Mouse (Mus musculus) right cerebral cortex, postnatal 25 days (tissue): ENCODE measurements at regions not wholly inside any gene's neighbourhood (a gene's known extent, or its start where the extent isn't known, plus 50 kb on each side); places are given as distances from the start of the nearest gene placed in this dataset.

ENCODE experiments used
- DNase-seq: peaks from one replicate; pipeline ENCODE4 v3.0.0; 2022

DNA sequence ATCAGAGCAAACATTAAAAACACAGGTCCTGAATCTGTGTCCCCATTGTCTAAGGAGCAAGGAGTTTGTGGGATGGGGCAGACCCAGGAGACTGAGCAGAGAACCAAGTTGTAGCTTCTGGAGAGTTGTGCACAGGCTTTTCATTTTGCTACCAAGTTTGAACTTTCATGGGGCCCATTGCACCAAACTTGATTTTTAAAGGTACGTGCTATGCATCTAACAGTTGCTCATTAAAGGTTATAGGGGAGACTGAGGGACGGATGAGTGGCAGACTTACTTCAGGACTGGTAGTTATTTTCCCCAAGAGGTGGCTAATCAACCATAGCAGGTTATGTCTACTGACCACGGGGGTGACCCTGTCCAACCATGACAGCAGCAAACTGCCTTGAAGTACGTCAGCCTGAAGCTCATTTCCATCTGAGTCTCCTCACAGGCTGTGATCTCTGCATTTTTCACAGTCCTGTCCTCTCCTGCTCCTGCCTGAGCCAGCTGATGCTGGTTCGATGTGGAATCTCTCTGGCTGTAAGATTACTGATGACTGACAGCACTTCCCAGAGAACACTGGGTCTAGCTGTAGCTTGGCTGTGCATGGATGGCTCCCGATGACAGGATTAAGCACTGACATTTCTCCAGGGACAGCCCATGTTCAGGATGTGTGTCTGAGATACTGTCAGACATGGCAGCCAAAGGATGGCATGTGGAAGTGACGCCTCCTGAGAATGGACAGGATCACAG is 590.9 kb upstream of the Plxna2 start:
- no peak for DNase-seq

DNA sequence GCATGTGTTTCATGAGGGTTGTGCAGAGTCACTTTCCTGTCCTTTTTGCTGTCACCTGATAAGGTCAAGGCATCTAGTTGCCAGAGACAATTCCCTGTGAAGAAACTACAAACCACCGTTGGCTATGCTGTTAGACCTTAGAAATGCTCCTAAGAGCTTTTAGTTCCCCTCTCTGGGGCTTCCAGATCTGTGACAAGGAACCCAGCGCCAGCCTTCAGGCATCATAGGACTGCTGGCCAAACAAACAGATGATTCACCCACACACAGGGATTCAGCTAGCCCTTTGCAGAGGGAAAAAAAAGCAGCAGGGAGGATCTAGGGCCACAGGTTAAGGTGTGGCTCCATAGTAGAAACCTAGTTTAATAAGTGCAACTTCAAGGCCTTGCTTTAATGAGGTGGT is 591.8 kb upstream of the Plxna2 start:
- no peak for DNase-seq

DNA sequence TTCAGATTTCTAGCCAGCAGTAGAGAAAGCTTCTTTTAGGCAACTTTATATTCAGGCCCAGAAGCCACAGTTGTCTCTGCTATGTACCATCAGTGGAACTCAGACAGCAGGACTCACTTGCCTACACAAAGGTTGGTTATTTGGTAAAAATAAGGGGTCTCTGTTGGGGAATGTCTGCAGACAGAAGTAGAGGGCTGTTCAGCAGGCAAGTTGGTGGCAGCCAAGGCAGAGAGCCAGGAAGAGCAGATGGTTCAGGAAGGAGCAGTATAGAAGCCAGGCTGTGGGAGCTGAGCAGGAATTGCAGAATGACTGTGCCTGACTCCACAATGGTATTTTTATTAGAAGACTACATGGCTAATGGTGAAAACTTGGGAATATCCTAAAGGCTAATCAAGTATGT is 598.7 kb upstream of the Plxna2 start:
- DNase-seq: peak; percentile 46

DNA sequence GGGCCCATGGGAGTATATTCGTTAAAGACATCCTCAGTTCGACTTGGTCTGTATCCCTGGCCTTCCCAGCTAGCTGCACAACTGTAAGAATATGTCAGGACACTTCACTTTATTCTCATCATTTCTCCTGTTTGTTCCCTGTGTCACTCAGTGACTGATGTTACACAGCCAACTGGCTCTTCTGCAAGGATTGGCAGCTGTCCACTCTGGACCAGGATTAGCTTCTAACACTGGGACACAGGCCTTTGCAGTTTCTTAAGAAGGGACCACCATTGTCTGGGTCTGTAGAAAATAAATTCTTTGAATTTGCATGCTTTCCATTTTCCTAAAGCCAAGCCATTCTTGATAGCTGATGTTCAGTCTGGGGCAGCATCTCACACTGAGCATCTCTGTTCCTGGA is 622.1 kb upstream of the Camk1g start:
- no peak for DNase-seq

DNA sequence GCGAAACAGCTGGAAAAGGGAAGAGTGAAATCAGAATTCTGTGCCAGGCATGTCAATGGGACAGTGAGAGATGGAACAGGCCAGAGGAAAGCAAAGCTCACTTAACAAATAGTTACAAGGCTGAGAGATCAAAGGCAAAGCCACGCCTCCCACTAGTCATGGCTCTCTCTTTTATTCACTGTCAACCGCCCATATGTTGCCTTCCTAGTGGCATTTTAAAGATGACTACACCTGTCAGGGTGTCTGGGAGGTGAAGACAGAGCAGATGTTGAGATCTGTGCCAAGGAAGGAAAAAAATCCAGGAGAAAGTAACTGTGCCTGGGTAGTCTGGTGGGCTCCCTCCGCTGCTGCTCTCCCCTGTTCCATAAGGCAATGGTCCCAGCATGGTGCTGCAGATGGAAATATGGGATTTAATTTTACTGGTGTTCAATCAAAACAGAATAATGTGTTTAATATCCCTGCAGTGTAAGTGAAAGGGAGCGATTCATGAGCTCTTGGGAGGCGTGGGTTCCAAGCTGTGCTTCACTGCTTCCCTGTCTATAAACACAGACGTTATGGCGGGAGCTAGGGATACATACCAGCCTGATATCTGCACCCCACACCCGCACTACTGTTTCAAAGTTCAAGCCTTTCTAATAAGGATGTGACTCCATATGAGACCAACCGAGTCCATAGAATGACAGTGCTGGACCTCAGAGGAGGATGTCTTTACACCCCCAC is 620.0 kb upstream of the Camk1g start:
- DNase-seq: no peak

DNA sequence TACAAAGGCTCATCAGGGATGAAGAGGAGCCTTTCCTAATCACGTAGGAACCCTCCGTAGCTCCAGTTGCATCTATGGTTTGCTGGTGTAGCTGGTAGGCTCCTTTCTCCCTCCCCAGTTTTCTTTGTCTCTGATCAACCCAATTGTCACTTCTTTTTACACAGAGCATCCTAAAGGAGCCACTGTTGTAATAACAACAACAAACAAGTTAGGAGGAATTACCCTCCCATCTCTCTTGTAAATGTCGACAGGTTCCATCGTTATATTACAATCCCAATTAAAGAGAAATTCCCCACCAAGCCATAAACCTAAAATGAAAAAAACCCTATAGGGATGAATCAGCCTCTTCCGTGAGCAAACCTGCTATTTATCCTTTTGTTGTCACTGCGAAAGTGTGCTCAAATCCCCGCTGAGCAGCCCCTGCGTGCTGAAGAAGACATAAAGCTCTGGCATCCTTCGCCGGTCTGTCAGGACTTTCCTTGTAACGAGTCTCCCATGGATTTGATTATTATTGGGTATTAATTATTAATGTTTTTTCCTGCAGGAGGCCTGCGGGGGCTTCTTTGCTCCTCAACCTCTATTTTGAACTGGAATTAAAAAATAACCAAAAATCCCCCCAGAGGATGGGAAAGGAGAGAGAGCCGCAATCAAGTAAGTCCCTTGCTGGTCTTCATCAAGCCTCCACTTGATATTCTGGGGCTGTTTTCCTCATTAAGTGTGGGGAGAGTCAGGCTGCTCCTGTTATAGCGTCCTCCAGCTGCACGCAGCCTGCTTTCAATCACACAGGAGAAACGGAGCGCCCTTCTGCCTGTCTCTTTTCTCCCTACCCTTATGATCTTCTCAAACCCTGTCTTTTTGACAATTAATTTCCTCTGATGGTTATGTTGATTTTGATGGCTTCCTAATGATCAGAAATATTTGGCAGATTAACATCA is 619.1 kb upstream of the Camk1g start:
- no peak for DNase-seq

DNA sequence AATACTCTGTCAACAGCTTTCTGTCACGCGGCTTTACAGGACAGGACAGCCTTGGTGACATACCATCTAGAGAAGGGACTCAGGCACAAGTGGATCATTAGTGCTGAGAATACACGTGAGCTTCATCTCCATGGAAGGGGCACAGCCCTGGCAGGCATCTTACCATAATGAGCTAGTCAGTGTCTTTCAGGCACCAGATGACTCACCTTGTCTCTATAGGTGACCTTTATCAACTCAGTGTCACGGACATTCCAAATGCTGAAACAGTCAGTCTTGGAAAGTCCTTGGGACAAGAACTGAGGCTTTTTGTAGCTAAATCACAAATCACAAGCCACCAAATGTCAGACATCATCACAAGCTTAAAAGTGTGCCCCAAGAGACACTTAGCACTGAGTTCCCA is 610.5 kb upstream of the Camk1g start:
- no peak for DNase-seq

DNA sequence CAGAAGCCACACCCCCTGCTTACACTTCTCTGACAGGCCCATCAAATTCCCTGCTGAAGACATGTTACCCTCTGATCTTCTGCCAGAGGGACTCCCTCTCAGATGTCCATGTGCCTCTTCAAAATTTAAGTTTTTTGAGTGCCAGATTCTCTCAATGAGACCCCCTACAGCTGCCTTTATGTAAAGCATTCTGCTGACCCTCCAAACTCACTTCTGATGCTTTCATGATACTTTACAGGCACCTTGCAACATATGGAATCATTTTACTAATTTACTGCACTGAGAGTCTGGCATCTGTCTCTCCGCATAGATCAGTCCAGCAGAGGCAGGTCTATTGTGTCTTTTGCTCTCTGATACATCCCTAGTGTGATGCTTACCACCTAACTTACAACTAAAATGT is 601.4 kb upstream of the Camk1g start:
- no peak for DNase-seq

DNA sequence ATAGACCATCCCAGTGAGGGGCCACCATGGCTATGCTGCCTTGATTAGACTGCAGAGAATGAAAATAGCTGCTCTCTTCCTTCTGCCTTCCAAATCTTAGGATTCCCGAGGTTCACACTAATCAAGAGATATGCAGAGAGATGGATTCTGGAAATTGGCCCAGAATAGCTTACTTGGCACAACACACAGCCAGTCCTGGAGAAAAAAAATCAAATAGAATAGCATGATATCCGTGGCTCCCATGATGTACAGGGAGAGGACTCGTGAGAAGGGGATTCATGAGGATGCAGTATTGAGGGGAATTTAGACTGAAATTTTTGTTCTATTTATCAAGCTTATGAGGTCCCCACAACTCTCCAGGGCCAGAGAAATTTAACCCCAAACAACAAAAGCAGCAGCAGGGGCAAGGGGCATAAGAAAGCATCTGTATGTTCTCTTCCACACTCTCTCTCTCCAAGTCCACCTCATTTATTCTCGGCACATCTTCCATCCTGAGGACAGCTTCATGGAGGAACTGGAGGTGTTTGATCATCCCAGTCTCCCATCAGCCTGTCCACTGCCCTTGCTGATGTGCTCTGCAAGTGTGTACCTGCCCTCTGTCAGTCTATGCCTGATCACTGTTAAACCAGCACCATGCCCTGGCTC is 599.3 kb upstream of the Camk1g start:
- no peak for DNase-seq

DNA sequence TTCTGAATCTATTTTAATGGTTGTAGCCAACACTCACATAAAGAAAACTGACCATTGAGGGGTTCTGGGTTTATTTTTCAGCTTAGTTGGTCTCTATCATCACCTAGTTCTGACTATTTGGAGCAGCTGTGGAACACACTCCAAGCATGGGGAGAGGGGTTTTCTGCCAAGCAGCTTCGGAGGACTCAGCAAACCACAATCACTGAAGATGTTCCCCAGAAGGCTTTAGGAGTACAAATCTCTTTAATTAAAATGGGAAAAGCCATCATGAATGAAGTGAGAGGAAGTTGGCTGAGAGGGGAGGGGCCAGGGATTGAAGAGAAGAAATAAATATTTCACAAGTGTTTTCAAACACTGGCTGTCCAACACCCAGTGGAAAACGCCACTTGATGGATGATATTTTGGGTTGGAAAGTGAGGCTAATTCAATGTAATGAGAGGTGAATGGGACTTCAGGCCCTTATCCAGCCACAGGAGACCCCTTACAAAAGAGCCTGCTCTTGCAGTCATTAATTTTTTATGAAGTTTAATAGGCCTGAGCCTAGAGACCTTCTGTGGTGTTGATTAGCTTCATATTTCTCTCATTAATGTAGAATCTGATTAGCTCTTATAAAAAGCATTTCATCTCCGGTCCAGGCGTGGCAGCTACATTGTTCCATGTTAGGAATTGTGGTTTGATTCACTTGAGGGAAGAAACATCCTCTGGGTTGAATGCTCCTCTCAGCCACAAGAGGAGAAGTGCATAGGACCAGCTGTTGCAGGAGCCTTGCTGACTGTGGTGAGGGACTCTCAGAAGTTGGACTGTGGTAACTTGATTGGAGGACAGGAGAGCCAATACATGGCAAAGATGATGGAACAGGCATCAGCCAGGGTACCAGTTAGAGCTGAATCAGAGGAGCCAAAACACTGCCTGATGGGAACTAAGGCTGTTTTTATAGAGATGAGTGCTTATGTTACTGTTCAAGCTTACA is 598.1 kb upstream of the Camk1g start:
- no peak for DNase-seq

DNA sequence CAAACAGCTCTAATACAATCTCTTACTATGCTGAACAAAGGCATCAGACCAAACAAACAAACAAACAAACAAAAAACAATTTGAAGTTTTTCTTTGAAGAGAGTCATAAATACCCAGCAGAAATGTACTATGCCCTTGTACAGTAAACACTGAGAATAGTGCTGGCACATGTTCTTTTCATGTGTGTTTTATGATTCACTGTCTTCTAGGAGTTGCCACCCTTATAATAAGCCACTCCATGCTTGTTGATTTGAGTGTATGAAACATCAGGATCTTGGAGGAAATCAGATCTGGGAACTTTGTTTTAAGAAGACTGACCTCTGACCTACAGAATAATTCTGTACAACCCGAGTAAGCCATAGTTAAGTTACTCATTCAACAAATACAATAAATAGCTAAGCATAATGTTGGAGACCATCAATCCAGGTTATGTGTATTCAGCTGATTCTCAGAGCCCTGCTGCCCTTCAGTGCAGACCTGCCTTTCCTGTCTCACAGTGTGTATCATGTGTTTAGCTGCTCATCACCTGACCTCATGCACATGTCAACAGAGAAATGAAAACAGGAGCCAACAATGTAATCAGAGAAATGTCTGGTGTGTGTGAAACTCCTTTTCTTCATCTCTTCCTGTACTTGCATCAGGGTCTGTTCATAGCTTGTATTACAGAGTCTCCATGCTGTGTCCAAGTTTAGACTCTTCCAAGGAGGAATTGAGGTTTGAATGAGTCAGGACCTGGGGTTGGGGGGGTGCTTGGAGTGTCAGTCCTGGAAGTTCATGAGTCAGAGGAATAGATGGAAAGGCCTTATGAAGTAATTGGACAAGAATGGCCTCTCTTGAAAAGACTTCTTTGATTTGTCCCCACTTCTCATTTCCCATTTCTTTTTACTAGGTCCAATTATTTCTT is 596.8 kb upstream of the Camk1g start:
- DNase-seq: no peak

DNA sequence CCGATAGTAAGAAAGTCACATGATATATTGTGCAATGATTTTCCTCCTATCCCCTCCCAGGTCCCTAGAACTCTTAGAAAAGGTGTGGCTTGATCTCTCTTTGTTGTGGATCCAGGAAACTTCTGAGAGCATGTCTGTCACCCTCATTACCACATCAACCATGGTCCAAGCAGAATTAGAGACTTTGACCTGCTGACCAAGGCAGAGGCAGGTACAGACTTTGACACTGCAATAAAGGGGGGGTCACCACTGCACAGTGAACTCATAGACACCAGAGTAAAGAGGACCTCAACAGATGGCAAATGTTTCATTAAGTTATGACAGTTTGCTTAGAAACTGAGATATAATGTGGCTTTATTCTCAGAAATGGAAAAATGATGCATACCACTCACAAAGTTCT is 595.2 kb upstream of the Camk1g start:
- no peak for DNase-seq

DNA sequence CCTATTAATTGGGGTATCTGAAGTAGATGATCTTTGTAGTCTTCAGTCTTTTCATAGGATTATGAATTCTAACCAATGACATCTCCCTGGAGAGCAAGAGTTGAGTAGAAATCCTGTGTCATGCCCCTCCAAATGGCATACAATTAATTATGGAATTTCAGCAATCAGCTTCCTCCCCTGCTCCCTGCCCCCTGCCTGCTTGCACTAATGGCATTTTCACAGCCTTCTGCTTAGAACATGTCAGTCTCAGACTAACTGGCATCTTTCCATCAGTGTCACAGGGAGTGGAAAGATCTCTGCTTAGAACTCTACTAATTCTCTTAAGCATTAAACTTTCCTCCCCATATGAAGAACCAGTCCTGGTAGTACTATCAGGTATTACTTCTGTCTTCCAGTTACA is 581.8 kb upstream of the Camk1g start:
- DNase-seq: no peak

DNA sequence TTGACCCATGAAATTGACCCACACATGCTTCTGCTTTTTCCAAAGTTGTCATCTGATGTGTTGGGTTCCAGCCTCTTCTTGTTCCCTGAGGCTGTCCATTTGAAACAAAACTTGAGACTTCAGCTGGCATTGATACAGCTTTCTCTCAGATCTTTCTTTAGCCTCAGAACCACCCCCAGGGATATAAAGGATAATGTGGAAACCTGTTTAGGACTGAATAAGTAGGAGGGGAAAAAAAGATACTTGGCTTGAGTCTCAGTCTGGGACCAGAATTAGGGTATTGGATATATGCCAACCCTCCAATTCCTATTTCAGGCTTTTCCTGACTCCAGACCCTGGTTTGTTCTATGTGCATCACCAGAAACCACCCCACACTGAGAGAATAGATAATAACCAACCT is 579.7 kb upstream of the Camk1g start:
- DNase-seq: no peak

DNA sequence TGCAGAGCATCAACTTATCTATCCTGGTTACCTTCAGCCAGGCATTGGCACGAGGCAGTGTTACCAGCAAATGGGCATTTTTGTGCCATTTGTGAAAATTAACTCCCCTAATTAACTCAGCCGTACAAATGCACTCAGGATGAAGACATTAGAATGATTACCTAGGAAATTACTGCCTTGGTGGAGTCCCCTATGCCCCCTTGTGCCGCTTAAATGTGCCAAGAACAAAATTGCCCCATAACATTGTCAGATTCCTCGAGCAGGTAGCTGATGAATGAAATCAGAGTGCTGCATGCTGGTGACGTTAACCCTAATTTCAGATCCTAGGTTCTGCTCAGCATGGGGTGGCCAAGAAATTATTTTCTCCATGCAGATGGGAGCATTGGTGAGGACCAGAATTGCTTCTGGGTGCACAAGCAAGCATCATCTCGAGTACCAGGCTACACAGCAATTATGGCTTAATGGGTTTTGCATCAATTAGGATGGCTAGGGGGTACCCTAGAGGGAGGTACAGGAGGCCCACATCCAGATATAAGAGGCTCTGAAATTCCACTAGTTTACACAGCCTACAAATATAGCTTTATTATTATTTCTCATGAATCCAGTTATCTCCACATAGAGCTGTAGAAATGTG is 577.0 kb upstream of the Camk1g start:
- no peak for DNase-seq

DNA sequence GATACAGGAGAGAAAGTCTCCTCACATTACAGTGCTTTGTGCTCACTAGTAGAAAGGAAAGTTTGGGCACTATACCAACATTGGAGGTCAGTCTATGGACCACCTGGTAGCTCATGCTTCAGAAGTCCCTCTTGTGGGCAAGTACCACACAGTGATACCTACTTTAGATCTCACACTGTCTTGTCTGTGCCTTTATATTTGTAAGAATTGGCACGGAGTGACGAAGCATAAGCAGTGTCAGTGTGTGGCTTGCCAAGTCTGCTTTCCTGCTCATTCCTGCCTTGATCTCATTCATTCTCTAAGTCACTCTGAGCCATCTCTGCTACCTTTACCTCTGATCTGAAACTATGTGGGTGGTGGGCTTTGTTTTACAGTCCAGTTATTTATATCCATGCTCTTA is 565.9 kb upstream of the Camk1g start:
- DNase-seq: no peak

DNA sequence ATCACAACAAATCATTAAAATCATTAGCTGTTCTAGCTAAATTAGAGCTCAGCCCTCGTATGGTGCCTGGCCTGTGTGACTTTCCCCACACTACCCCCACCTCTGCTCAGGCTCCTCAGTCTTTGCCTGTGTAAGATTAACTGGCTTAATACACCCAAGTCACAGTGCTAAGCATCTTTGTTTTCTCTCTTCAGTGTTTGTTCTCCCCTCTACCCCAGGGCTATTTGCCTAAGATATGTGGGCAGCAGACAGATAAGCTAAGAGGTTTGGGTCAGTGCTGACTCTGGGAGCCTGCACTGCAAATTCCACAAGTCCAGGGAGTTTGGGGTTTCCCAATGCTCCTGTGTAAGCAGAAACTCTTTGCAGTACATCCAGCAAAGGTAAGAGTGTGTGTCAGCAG is 564.2 kb upstream of the Camk1g start:
- DNase-seq: no peak

DNA sequence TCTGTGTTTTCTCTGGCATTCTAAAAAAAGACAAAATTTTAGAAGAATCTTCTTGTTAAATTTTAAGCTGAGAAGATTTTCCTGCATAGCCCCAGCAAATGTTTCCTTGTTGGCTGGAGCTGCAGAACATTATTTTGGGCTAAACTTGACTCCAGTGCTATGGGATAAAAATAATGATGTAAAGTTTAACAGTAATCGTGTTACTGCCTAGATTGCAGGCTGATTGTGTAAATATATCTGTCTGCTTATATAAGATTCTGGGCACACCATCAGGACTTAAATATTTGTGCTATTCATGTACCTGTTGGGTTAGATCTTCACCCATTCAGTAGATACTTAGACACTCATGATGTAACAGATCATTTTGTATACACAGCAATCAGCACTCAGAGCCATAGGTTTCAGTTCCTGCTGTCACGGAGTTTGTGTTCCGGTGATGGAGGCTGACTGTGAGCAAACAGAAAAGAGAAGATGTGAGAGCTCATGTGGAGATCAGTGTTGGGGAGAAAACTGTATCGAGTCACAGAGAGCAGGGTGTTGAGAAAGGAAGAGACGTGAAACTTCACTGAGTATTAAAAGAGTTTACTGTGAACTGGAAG is 561.1 kb upstream of the Camk1g start:
- DNase-seq: peak; percentile 18

DNA sequence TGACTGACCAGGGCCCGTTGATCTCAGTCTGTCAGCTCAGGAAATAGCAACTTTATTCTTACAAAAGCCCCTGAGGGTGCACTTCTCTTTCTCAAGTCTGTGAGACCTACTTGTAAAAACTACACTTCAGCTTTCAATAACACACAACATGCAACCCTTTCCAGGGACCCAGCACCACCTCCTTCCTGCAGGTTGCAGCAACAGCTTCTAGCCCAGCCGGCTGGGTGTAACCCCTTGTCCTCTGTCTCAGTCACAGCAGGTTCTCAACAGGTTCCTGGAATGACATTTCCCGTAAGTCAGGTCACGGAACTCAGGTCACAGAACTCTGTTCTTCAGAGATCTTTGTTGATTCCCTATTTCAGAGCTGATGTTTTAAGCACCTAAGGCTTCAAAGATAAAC is 558.5 kb upstream of the Camk1g start:
- no peak for DNase-seq

DNA sequence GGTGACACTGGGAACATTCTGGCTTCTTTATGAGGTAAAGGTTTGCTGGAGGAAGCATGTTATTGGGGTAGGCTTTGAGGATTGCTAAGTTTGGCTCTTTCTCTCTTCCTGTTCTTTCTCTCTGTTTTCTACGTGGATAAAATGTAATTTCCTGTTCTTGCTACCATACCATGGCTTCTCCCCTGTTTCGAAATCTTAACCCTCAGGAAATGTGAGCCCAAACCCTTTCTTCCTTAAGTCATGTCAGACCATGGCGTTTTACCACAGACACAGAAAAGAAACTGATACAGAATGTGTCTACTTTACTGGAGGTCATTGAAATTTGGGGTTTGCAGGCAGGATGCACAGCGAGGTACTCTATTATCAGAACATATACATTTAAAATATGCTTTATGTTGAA is 552.7 kb upstream of the Camk1g start:
- no peak for DNase-seq
